20 mouse cellular contexts compared by ENCODE assay signal in genomic region chr19:40406661-40407060, GRCm38 (mm10).
DNase-seq lines count a peak whose midpoint lies in the region; ATAC-seq and TF ChIP-seq lines count a peak whose summit lies in the region.
"Had no signal": no experiment of that assay in that cellular context is flagged by ENCODE, and none has a peak within 500 bp of the region (broad histone marks: within the 10 kb centered on the region; RNA-seq: fewer than 3 reads in every experiment).

No protein-coding gene starts in this region.

- no peaks in the 10 kb centered on the region for H3K27me3 ChIP-seq in heart, embryonic 12.5 days (replicated peaks)
- H3K27me3 ChIP-seq in lung, embryonic 16.5 days (ENCODE audit: control insufficient read depth, insufficient read depth, low read depth, low read length) = no peaks in the 10 kb centered on the region
- H3K27me3 ChIP-seq in lung, postnatal 0 days (replicated peaks; ENCODE audit: insufficient read depth, low read length) = no peaks in the 10 kb centered on the region
- no peaks in the 10 kb centered on the region for H3K27me3 ChIP-seq in stomach, postnatal 0 days (ENCODE audit: control insufficient read depth, insufficient read depth, low read length)
- H3K27me3 ChIP-seq in forebrain, embryonic 14.5 days (replicated peaks; ENCODE audit: control insufficient read depth, insufficient read depth, low read length) = no peaks in the 10 kb centered on the region
- H3K27me3 ChIP-seq: embryonic facial prominence, embryonic 15.5 days; hindbrain, embryonic 13.5 days; midbrain, embryonic 12.5 days had no signal

- no peak overlapping the region for H3K4me3 ChIP-seq in heart, embryonic 12.5 days
- no peak overlapping the region for H3K4me3 ChIP-seq in lung, embryonic 16.5 days (ENCODE audit: low read length)
- H3K4me3 ChIP-seq in lung, postnatal 0 days (ENCODE audit: low read depth, low read length) = no peak overlapping the region
- H3K4me3 ChIP-seq in stomach, postnatal 0 days (ENCODE audit: low read depth, low read length) = no peak overlapping the region
- no peak overlapping the region for H3K4me3 ChIP-seq in forebrain, embryonic 14.5 days (ENCODE audit: low read depth, low read length)
- H3K4me3 ChIP-seq: embryonic facial prominence, embryonic 15.5 days; hindbrain, embryonic 13.5 days; midbrain, embryonic 12.5 days had no signal

- intact Hi-C loops in heart, postnatal 10 days (cut with DNase I) = no loop called here

- TF ChIP-seq CTCF in lung, postnatal 0 days (IDR thresholded peaks at IDR 0.05) = no peak
- no peak for TF ChIP-seq CTCF in stomach, postnatal 0 days (IDR thresholded peaks at IDR 0.05; ENCODE audit: low read depth)

- H3K9me3 ChIP-seq in heart, embryonic 12.5 days (replicated peaks) = no peaks in the 10 kb centered on the region
- no peaks in the 10 kb centered on the region for H3K9me3 ChIP-seq in lung, embryonic 16.5 days (ENCODE audit: control insufficient read depth, low read length)
- no peaks in the 10 kb centered on the region for H3K9me3 ChIP-seq in lung, postnatal 0 days (ENCODE audit: low read length)
- no peaks in the 10 kb centered on the region for H3K9me3 ChIP-seq in stomach, postnatal 0 days (ENCODE audit: control insufficient read depth, low read length)
- no peaks in the 10 kb centered on the region for H3K9me3 ChIP-seq in forebrain, embryonic 14.5 days (replicated peaks; ENCODE audit: control insufficient read depth, low read length)
- H3K9me3 ChIP-seq: embryonic facial prominence, embryonic 15.5 days; hindbrain, embryonic 13.5 days; midbrain, embryonic 12.5 days had no signal

- no peak for DNase-seq in heart, postnatal 10 days
- peak; percentile 49 to 57 for DNase-seq in kidney, adult 8-10 months
- no peak for DNase-seq in kidney, postnatal 4 days
- no peak for DNase-seq in lung, postnatal 0 days (ENCODE audit: low spot score)
- DNase-seq in stomach, postnatal 0 days (ENCODE audit: low spot score) = no peak
- no peak for DNase-seq in forebrain, embryonic 14.5 days (ENCODE audit: low spot score)
- DNase-seq: adrenal gland, postnatal 36 days; cerebellum, adult 18-20 months; cerebellum, postnatal 36 days; lung, postnatal 10 days; retina, postnatal 1 day; right cerebral cortex, postnatal 4 days; thymus, postnatal 14 days had no signal

- H3K36me3 ChIP-seq in heart, embryonic 12.5 days = no peaks in the 10 kb centered on the region
- H3K36me3 ChIP-seq in lung, embryonic 16.5 days (ENCODE audit: control insufficient read depth, insufficient read depth, low read length) = no peaks in the 10 kb centered on the region
- H3K36me3 ChIP-seq in lung, postnatal 0 days (ENCODE audit: insufficient read depth, low read length) = no peaks in the 10 kb centered on the region
- no peaks in the 10 kb centered on the region for H3K36me3 ChIP-seq in stomach, postnatal 0 days (ENCODE audit: control insufficient read depth, insufficient read depth, low read length)
- H3K36me3 ChIP-seq in forebrain, embryonic 14.5 days (ENCODE audit: control insufficient read depth, insufficient read depth, low read length) = no peaks in the 10 kb centered on the region
- H3K36me3 ChIP-seq: embryonic facial prominence, embryonic 15.5 days; midbrain, embryonic 12.5 days had no signal

- peaks cover 69% of the 10 kb centered on the region for H3K4me1 ChIP-seq in heart, embryonic 12.5 days (replicated peaks)
- peaks cover 16% of the 10 kb centered on the region for H3K4me1 ChIP-seq in lung, embryonic 16.5 days (replicated peaks; ENCODE audit: control insufficient read depth, insufficient read depth, low read length)
- H3K4me1 ChIP-seq in lung, postnatal 0 days (ENCODE audit: insufficient read depth, low read depth, low read length) = peaks cover 12% of the 10 kb centered on the region; the same call in 1 of the 2 replicates
- H3K4me1 ChIP-seq in stomach, postnatal 0 days (replicated peaks; ENCODE audit: control insufficient read depth, insufficient read depth) = peaks cover 2% of the 10 kb centered on the region; the same call in 1 of the 2 replicates
- H3K4me1 ChIP-seq in forebrain, embryonic 14.5 days (ENCODE audit: control insufficient read depth, insufficient read depth, low read length) = peaks cover 16% of the 10 kb centered on the region
- H3K4me1 ChIP-seq: midbrain, embryonic 12.5 days had no signal

- ATAC-seq in heart, embryonic 12.5 days (ENCODE audit: insufficient number of reproducible peaks, low FRiP score) = no peak
- no peak for ATAC-seq in lung, embryonic 16.5 days (ENCODE audit: low read depth)
- no peak for ATAC-seq in lung, postnatal 0 days
- ATAC-seq in stomach, postnatal 0 days (ENCODE audit: low FRiP score, low TSS enrichment) = no peak
- ATAC-seq in forebrain, embryonic 14.5 days = no peak
- ATAC-seq: inflammation-experienced regulatory T-cells, adult 6 months had no signal

- no peak overlapping the region for H3K4me2 ChIP-seq in heart, embryonic 12.5 days
- H3K4me2 ChIP-seq in lung, embryonic 16.5 days (ENCODE audit: low read depth, low read length) = no peak overlapping the region
- H3K4me2 ChIP-seq in lung, postnatal 0 days (replicated peaks; ENCODE audit: low read depth, low read length) = no peak overlapping the region
- no peak overlapping the region for H3K4me2 ChIP-seq in stomach, postnatal 0 days (replicated peaks; ENCODE audit: low read depth)
- no peak overlapping the region for H3K4me2 ChIP-seq in forebrain, embryonic 14.5 days (ENCODE audit: low read length)
- H3K4me2 ChIP-seq: embryonic facial prominence, embryonic 15.5 days; hindbrain, embryonic 13.5 days; midbrain, embryonic 12.5 days had no signal

- no peak for TF ChIP-seq EP300 in lung, postnatal 0 days (IDR thresholded peaks at IDR 0.05)
- no peak for TF ChIP-seq EP300 in stomach, postnatal 0 days (optimal IDR thresholded peaks at IDR 0.05)

- 86% methylated on average over 8 of the region's 8 CpGs for WGBS in heart, embryonic 12.5 days
- WGBS in lung, embryonic 16.5 days = 94% methylated on average over 8 of the region's 8 CpGs
- 96% methylated on average over 8 of the region's 8 CpGs for WGBS in lung, postnatal 0 days
- WGBS in stomach, postnatal 0 days = 92% methylated on average over 8 of the region's 8 CpGs
- 97% methylated on average over 8 of the region's 8 CpGs for WGBS in forebrain, embryonic 14.5 days

- H3K9ac ChIP-seq in heart, embryonic 12.5 days = no peak overlapping the region
- H3K9ac ChIP-seq in lung, embryonic 16.5 days (ENCODE audit: low read length) = no peak overlapping the region
- no peak overlapping the region for H3K9ac ChIP-seq in lung, postnatal 0 days (replicated peaks; ENCODE audit: low read depth)
- no peak overlapping the region for H3K9ac ChIP-seq in stomach, postnatal 0 days (ENCODE audit: low read length)
- no peak overlapping the region for H3K9ac ChIP-seq in forebrain, embryonic 14.5 days (ENCODE audit: low read length)
- H3K9ac ChIP-seq: embryonic facial prominence, embryonic 15.5 days; hindbrain, embryonic 13.5 days; liver, embryonic 14.5 days; midbrain, embryonic 12.5 days had no signal

- peak overlapping the region; percentile 45 for H3K27ac ChIP-seq in heart, embryonic 12.5 days (ENCODE audit: poor library complexity, severe bottlenecking)
- H3K27ac ChIP-seq in lung, embryonic 16.5 days (ENCODE audit: low read length) = 0 out of 2 replicates have a peak overlapping the region, but pooled peaks have one; percentile 10
- no peak overlapping the region for H3K27ac ChIP-seq in lung, postnatal 0 days (ENCODE audit: low read length)
- peak overlapping the region; percentile 89; the same call in 1 of the 2 replicates for H3K27ac ChIP-seq in stomach, postnatal 0 days (replicated peaks)
- no peak overlapping the region for H3K27ac ChIP-seq in forebrain, embryonic 14.5 days (ENCODE audit: low read depth, low read length)
- H3K27ac ChIP-seq: embryonic facial prominence, embryonic 15.5 days; hindbrain, embryonic 13.5 days; liver, embryonic 14.5 days; midbrain, embryonic 12.5 days had no signal

Comparison
In these comparisons a context has a peak if more than half of its experiments do, and no peak if none do; other contexts are left out.
1. H3K27ac ChIP-seq: peak in heart, embryonic 12.5 days (single experiment), lung, embryonic 16.5 days (single experiment) and stomach, postnatal 0 days (single experiment); none in lung, postnatal 0 days (single experiment) and forebrain, embryonic 14.5 days (single experiment).
2. DNase-seq: peak in kidney, adult 8-10 months (2 of 2); none in heart, postnatal 10 days (0 of 2), kidney, postnatal 4 days (0 of 2), lung, postnatal 0 days (single experiment), stomach, postnatal 0 days (single experiment) and forebrain, embryonic 14.5 days (single experiment).